Mouse (Mus musculus): ENCODE measurements around the gene Ift80. TPM values are rescaled to one million over a fixed set of nuclear protein-coding genes. Genes with fewer than 3 reads are reported as not detected.

The Ift80 gene
- polyA plus RNA-seq, 1 experiment from 2014 or later: 8.3 TPM

MicroRNAs within 50 kb of the gene (microRNA counts, 519-probe panel; counts per million panel counts)
- microRNA mmu-miR-15b: 7,206 counts per million, percentile 93 among the panel's probes with 10 or more counts

Small RNA genes lying within 50 kb of the gene (microRNA-seq; reads per million reads assigned to microRNA genes)
- gene Mir15b (ENCODE audit: borderline number of aligned reads): 2,263 reads per million, percentile 88 among the genes with 10 or more reads in this experiment
- gene Mir16-2 (ENCODE audit: borderline number of aligned reads): 497 reads per million, percentile 80 among the genes with 10 or more reads in this experiment

Other genes with a start within 250 kb of the Ift80 start
- 6.7 and 8.9 TPM in 2 replicates for gene 1110032F04Rik, start 135.0 kb downstream of the Ift80 start, polyA plus RNA-seq (2014; fragmentation: Nextera tagmentation; extraction: Ambion mirVana)
- gene Smc4, start 168 bp upstream of the Ift80 start, polyA plus RNA-seq (2014; fragmentation: Nextera tagmentation; extraction: Ambion mirVana): 165 and 180 TPM in 2 replicates
- 104 and 110 TPM in 2 replicates for gene Trim59, start 40.2 kb upstream of the Ift80 start, polyA plus RNA-seq (2014; fragmentation: Nextera tagmentation; extraction: Ambion mirVana)
- gene Kpna4, start 122.5 kb upstream of the Ift80 start, polyA plus RNA-seq (2014; fragmentation: Nextera tagmentation; extraction: Ambion mirVana): 27.3 and 30.9 TPM in 2 replicates
- gene Arl14, start 217.8 kb upstream of the Ift80 start, polyA plus RNA-seq (2014; fragmentation: Nextera tagmentation; extraction: Ambion mirVana): not detected in 2 replicates